Mouse (Mus musculus) activated CD4-positive, CD25-positive, alpha-beta regulatory T cell (primary cell): ENCODE measurements around the gene Olfr1221. TPM values are rescaled to one million over a fixed set of nuclear protein-coding genes. Genes with fewer than 3 reads are reported as not detected.

ENCODE experiments used
- polyA plus RNA-seq, 2 experiments: library from polyadenylated mRNA; unstranded; fragments of 100-300 nt; shearing (Covaris generic); gene quantifications; one replicate each; pipeline ENCODE4 v1.2.1; 2017

The Olfr1221 gene
- polyA plus RNA-seq = not detected

DNA sequence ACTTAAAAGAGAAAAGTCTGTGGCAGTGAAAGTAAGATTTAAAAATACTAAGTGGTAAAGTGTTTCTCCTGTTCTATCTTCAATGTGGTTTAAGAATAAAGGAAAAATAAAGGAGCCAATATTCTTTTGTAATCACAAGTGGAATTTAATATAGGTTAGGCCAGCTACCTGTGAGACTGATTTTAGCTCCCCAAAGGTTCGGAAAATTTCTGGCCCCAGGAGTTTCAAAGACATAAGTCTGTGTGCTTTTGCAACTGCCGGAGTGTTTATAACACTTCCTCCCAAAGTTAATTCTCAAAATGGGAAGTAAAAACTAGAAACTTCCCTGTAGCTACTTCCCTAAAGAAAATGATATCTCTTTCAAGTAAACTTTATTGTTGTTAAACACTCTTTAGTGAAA lies at the start of gene Olfr1221:
Gene Olfr1221, minus strand, starts transcription at position 101 of the 400 bp plus-strand sequence.

DNA sequence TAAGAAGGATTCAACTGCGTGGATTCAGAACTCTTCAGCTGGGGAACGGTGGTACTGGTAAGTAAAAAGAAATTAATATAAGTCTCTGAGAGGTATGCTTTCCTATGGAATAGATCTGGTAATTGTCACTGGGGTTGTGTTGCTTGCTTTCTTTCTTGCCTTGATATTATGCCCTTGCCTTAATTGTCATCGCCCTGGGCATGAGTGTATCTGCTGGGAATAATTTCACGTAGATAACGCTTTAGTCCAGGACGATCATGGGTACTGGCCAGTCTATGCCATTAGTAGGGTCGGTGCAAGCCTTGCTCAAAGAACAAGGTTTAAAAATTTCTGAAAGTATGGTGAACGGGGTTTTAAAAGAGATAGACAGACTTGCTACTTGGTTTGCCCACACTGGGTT lies 46.9 kb upstream of the Olfr1221 start, which contains the start of gene Olfr1224-ps1:
Gene Olfr1224-ps1, minus strand, starts transcription at position 101 of the 400 bp plus-strand sequence.

DNA sequence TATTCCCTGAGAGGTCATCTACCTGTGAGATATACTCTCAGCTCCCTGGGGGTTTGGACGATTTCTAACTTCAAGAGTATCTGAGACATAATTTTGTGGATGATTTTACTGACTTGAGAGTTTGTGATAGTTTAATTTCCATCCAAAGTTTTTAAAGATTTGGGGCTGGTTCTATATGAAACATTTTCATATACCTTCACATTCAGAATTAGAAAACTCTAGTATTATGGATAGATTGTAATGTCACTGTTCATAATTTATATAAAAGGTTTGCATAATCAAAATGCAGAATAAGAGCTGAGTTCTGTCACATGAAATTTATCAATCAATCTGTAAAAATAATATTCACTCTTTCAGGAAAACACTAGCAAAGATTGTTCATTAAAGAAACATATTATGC lies 34.4 kb upstream of the Olfr1221 start, which contains the start of gene Olfr1223:
Gene Olfr1223, minus strand, starts transcription at position 101 of the 400 bp plus-strand sequence.

DNA sequence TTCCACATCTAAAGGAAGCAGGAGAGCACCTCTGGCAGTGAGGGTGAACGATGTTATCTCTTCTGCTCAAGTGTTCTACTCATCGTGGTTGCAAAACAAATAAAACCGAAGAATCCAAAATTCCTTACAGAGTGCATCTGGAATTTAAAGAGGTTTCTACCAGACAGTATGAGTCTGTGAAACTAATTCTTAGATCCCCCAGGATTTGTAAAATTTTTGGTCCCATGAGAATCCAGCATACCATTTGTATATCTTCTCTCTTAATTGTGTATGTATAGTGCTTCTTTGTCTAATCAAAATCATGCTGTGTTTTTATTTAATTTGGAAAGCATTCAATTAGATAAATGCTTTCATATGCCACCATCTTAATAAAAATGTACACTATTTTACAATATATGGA lies 15.9 kb upstream of the Olfr1221 start, which contains the start of gene Olfr1222:
Gene Olfr1222, minus strand, starts transcription at position 101 of the 400 bp plus-strand sequence.

GRCm38 (mm10) chr2:89106735-89107134 lies 10.3 kb downstream of the Olfr1221 start, which contains the start of gene Olfr1220:
Gene Olfr1220 (minus strand): TSS chr2:89106835.

DNA sequence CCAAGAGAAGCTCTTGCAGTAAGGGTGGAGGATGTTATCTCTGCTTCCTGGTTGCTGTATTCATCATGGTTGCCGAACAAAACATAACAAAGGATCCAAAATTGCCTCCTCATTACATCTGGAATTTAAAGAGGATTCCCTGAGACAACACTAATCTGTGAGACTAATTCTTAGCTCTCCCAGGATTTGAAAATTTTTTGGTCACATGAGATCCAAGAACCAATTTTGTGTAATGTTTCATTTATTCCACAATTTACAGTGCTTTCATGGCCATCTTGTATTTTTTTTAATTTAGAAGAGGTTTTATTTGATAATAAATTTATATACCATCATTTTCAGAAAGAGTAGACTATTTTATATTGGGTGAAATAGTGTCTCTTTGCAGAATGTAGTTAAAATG lies 33.7 kb downstream of the Olfr1221 start, which contains the start of gene Olfr1219:
Gene Olfr1219, minus strand, starts transcription at position 101 of the 400 bp plus-strand sequence.

DNA sequence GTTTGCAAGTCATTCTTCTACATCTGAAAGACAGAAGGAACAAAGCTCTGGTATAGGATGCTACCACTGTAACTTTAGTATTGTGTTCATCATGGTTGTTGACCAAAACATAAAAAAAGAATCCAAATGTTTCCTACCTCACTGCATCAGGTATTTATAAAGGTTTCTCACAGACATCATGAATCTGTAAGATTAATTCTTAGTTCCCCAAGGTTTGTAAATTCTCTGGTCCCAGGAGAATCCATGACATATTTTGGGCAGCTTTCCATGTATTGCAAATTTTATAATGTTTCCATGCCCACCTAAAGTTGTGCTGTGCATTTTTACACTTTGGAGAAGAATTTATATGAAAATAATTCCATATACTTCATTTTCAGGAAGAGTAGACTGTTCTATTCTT lies 56.0 kb downstream of the Olfr1221 start, which contains the start of gene Olfr1218:
Gene Olfr1218, minus strand, starts transcription at position 101 of the 400 bp plus-strand sequence.

Other genes with a start within 250 kb of the Olfr1221 start
- gene Olfr1208, start 215.0 kb downstream of the Olfr1221 start, polyA plus RNA-seq = under 1 TPM in 1 of 2 experiments, not detected in 1; 0.28 TPM
- under 1 TPM in 1 of 2 experiments, not detected in 1; 0.05 TPM for gene Olfr1209, start 202.1 kb downstream of the Olfr1221 start, polyA plus RNA-seq
- not detected for gene Olfr1211, start 179.2 kb downstream of the Olfr1221 start, polyA plus RNA-seq
- not detected for gene Olfr1212, start 163.3 kb downstream of the Olfr1221 start, polyA plus RNA-seq
- not detected for gene Gm13762, start 137.0 kb downstream of the Olfr1221 start, polyA plus RNA-seq
- not detected for gene Olfr1214, start 124.6 kb downstream of the Olfr1221 start, polyA plus RNA-seq
- under 1 TPM in 1 of 2 experiments, not detected in 1; 0.23 TPM for gene Olfr1215, start 110.3 kb downstream of the Olfr1221 start, polyA plus RNA-seq
- gene Olfr1216, start 98.9 kb downstream of the Olfr1221 start, polyA plus RNA-seq = not detected
- gene Olfr1217, start 85.2 kb downstream of the Olfr1221 start, polyA plus RNA-seq = under 1 TPM in 1 of 2 experiments, not detected in 1; 0.19 TPM
- not detected for gene Olfr1218, start 56.1 kb downstream of the Olfr1221 start, polyA plus RNA-seq
- not detected for gene Olfr1219, start 33.8 kb downstream of the Olfr1221 start, polyA plus RNA-seq
- under 1 TPM in 1 of 2 experiments, not detected in 1; 0.17 TPM for gene Olfr1220, start 10.4 kb downstream of the Olfr1221 start, polyA plus RNA-seq
- under 1 TPM in 1 of 2 experiments, not detected in 1; 0.07 TPM for gene Olfr1222, start 15.8 kb upstream of the Olfr1221 start, polyA plus RNA-seq
- gene Olfr1223, start 34.3 kb upstream of the Olfr1221 start, polyA plus RNA-seq = under 1 TPM; 0.13 to 0.37 TPM
- under 1 TPM in 1 of 2 experiments, not detected in 1; 0.23 TPM for gene Olfr1224-ps1, start 46.8 kb upstream of the Olfr1221 start, polyA plus RNA-seq
- gene Olfr1225, start 57.4 kb upstream of the Olfr1221 start, polyA plus RNA-seq = not detected
- not detected for gene Olfr1226, start 82.8 kb upstream of the Olfr1221 start, polyA plus RNA-seq
- gene Olfr1228, start 136.8 kb upstream of the Olfr1221 start, polyA plus RNA-seq = under 1 TPM in 1 of 2 experiments, not detected in 1; 0.32 TPM
- not detected for gene Olfr1229, start 170.7 kb upstream of the Olfr1221 start, polyA plus RNA-seq
- not detected for gene Olfr1230, start 180.0 kb upstream of the Olfr1221 start, polyA plus RNA-seq
- gene Olfr1231, start 189.8 kb upstream of the Olfr1221 start, polyA plus RNA-seq = under 1 TPM in 1 of 2 experiments, not detected in 1; 0.31 TPM
- not detected for gene Olfr1232, start 212.4 kb upstream of the Olfr1221 start, polyA plus RNA-seq
- gene Olfr1233, start 225.1 kb upstream of the Olfr1221 start, polyA plus RNA-seq = under 1 TPM in 1 of 2 experiments, not detected in 1; 0.04 TPM
- under 1 TPM in 1 of 2 experiments, not detected in 1; 0.31 TPM for gene Olfr1234, start 247.6 kb upstream of the Olfr1221 start, polyA plus RNA-seq